Mouse (Mus musculus) myocyte (in vitro differentiated cells): ENCODE measurements around the gene Gamt. TPM values are rescaled to one million over a fixed set of nuclear protein-coding genes. Genes with fewer than 3 reads are reported as not detected.
A peak's percentile ranks its signal among the peaks of the same experiment; 100 is the strongest.

ENCODE experiments used
- H3K27me3 ChIP-seq: one replicate; pipeline ENCODE4 v1.6.1; 2011; ENCODE audit not compliant: control insufficient read depth, insufficient read depth, insufficient read length
- H3K36me3 ChIP-seq: one replicate; pipeline ENCODE4 v1.6.1; 2011; ENCODE audit not compliant: control insufficient read depth, insufficient read depth
- H3K4me2 ChIP-seq: one replicate; pipeline ENCODE4 v1.6.1; 2011; ENCODE audit warnings: low read depth, control low read depth
- H3K4me3 ChIP-seq: one replicate; pipeline ENCODE4 v1.5.1; 2011; ENCODE audit warnings: mild to moderate bottlenecking, control low read depth, moderate library complexity
- H3K79me2 ChIP-seq: one replicate; pipeline ENCODE4 v1.6.1; 2011; ENCODE audit not compliant: control insufficient read depth, insufficient read depth
- H3ac ChIP-seq: one replicate; pipeline ENCODE4 v1.6.1; 2011; ENCODE audit not compliant: control insufficient read depth, insufficient read length
- CEBPB ChIP-seq: IDR thresholded peaks from 2 replicates; pipeline ENCODE4 v1.6.1; 2011; ENCODE audit warnings: mild to moderate bottlenecking, moderate library complexity; ENCODE audit not compliant: poor library complexity, insufficient read depth, severe bottlenecking
- E2F4 ChIP-seq: IDR thresholded peaks from one replicate; pipeline ENCODE4 v1.6.1; 2011; ENCODE audit warnings: mild to moderate bottlenecking, control low read depth, moderate library complexity; ENCODE audit not compliant: insufficient read depth
- MAX ChIP-seq: IDR thresholded peaks from one replicate; pipeline ENCODE4 v1.6.1; 2011; ENCODE audit warnings: low read depth, mild to moderate bottlenecking, control low read depth
- MYOD1 ChIP-seq, 3 experiments: IDR thresholded peaks; one replicate each; pipeline ENCODE4 v1.6.1; 2011; ENCODE audit warnings: control low read depth in 2 of 3, low read depth in 2 of 3, mild to moderate bottlenecking in 2 of 3, moderate library complexity in 1 of 3; ENCODE audit not compliant: insufficient read length in 2 of 3, control insufficient read depth in 1 of 3
- MYOG ChIP-seq, 3 experiments: IDR thresholded peaks; one replicate each; pipeline ENCODE4 v1.6.1; 2011; ENCODE audit warnings: control low read depth in 2 of 3, low read depth in 2 of 3, mild to moderate bottlenecking in 2 of 3; ENCODE audit not compliant: insufficient read length in 2 of 3, control insufficient read depth in 1 of 3, insufficient read depth in 1 of 3
- POLR2A ChIP-seq: IDR thresholded peaks from one replicate; pipeline ENCODE4 v1.6.1; 2011; ENCODE audit warnings: low read depth, mild to moderate bottlenecking, control low read depth, moderate library complexity; ENCODE audit not compliant: insufficient read length
- POLR2AphosphoS2 ChIP-seq: IDR thresholded peaks from one replicate; pipeline ENCODE4 v1.6.1; 2011; ENCODE audit warnings: low read depth, control low read depth; ENCODE audit not compliant: insufficient read length
- REST ChIP-seq: IDR thresholded peaks from one replicate; pipeline ENCODE4 v1.6.1; 2011; ENCODE audit warnings: mild to moderate bottlenecking, control low read depth, moderate library complexity; ENCODE audit not compliant: insufficient read depth, insufficient read length
- SRF ChIP-seq: IDR thresholded peaks from one replicate; pipeline ENCODE4 v1.6.1; 2011; ENCODE audit warnings: low read depth; ENCODE audit not compliant: control insufficient read depth, insufficient read length
- TCF12 ChIP-seq: IDR thresholded peaks from one replicate; pipeline ENCODE4 v1.6.1; 2011; ENCODE audit warnings: mild to moderate bottlenecking, control low read depth; ENCODE audit not compliant: poor library complexity, insufficient read depth, severe bottlenecking
- TCF3 ChIP-seq: IDR thresholded peaks from one replicate; pipeline ENCODE4 v1.6.1; 2011; ENCODE audit warnings: low read depth, control low read depth; ENCODE audit not compliant: insufficient read length
- USF1 ChIP-seq: IDR thresholded peaks from one replicate; pipeline ENCODE4 v1.6.1; 2011; ENCODE audit warnings: low read depth, mild to moderate bottlenecking, control low read depth, moderate library complexity
- polyA plus RNA-seq: library from polyadenylated mRNA; unstranded; fragments of >200 nt; fragmentation: generic; extraction: Trizol; gene quantifications from one replicate; pipeline ENCODE4 v1.2.1, GENCODE M21; 2012; ENCODE audit warnings: missing spikeins

The Gamt gene
- polyA plus RNA-seq, 1 experiment = 162 TPM

DNA sequence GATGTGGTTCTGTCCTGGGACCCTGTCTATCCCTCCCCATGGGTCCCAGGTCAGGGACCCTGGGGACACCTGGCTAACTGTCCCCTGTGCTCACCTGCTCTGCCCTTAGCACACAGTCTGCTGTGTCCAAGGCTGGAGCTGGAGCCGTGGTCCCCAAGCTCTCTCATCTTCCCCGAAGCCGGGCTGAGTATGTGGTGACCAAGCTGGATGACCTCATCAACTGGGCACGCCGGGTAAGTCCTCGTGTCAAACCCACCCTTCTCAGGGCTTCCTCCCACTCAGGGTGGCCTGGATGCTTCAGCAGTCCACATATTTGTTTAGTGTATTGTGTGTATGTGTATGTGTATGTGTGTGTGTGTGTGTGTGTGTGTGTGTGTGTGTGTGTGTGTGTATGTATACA lies 7.3 kb downstream of the Gamt start:
- Histone ChIP-seq H3K79me2 (peaks cover 31% of the 10 kb centered on the region), H3K27me3 (no peaks in the 10 kb centered on the region), H3K4me3 (no peak overlapping the region), H3K36me3 (peaks cover 4% of the 10 kb centered on the region), H3K4me2 (no peak overlapping the region), H3ac (no peak overlapping the region)
- TF ChIP-seq POLR2AphosphoS2 (peak; percentile 29), POLR2A (peak; percentile 30), REST (no peak), SRF (no peak)

- Histone ChIP-seq H3K4me2 (no peak overlapping the region), H3K4me3 (no peak overlapping the region), H3K79me2 (peaks cover 31% of the 10 kb centered on the region), H3K36me3 (peaks cover 4% of the 10 kb centered on the region), H3K27me3 (no peaks in the 10 kb centered on the region), H3ac (no peak overlapping the region)
- TF ChIP-seq TCF3 (no peak), CEBPB (no peak), POLR2AphosphoS2 (no peak), MYOG (IDR thresholded peaks at IDR 0.05; ENCODE audit: control insufficient read depth in 1 of 3, insufficient read depth in 1 of 3, insufficient read length in 2 of 3, low read depth in 2 of 3) (no peak), MYOD1 (IDR thresholded peaks at IDR 0.05; ENCODE audit: control insufficient read depth in 1 of 3, insufficient read length in 2 of 3, low read depth in 2 of 3) (no peak), USF1 (no peak), REST (no peak), SRF (no peak), MAX (no peak)
Observed at GRCm38 (mm10) chr10:80252493-80253274, 8.1 kb downstream of the Gamt start.

DNA sequence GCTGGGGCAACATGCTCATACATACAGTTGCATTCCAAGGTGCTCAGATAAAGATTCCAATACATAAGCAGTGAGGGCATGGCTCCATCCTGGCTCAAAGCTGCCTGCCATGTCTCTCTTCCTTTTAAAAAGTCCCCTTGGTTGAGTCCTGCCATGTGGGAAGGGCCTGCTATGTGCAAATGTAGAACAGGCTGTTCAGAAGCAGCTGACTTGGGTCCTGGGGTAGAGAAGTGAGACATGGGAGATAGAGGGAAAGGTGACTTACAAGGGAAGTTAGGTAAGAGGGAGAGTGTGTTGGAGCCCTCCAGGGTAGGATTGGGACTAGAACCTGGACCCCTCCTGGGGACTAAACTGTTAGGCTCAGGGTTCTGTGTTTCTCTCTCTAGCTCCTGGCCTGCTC lies 8.8 kb downstream of the Gamt start:
- no peak for TF ChIP-seq MYOD1 (IDR thresholded peaks at IDR 0.05; ENCODE audit: control insufficient read depth in 1 of 3, insufficient read length in 2 of 3, low read depth in 2 of 3)
- TF ChIP-seq TCF12 = no peak
- no peak for TF ChIP-seq USF1
- no peak for TF ChIP-seq MYOG (IDR thresholded peaks at IDR 0.05; ENCODE audit: control insufficient read depth in 1 of 3, insufficient read depth in 1 of 3, insufficient read length in 2 of 3, low read depth in 2 of 3)
- no peak for TF ChIP-seq POLR2AphosphoS2
- no peak for TF ChIP-seq SRF
- TF ChIP-seq E2F4 = no peak
- TF ChIP-seq MAX = no peak
- no peak for TF ChIP-seq POLR2A
- TF ChIP-seq CEBPB = no peak
- TF ChIP-seq REST = no peak
- no peak for TF ChIP-seq TCF3
- Histone ChIP-seq H3K4me2 (no peak overlapping the region), H3K36me3 (peaks cover 4% of the 10 kb centered on the region), H3K4me3 (no peak overlapping the region), H3ac (no peak overlapping the region), H3K27me3 (no peaks in the 10 kb centered on the region), H3K79me2 (peaks cover 31% of the 10 kb centered on the region)

DNA sequence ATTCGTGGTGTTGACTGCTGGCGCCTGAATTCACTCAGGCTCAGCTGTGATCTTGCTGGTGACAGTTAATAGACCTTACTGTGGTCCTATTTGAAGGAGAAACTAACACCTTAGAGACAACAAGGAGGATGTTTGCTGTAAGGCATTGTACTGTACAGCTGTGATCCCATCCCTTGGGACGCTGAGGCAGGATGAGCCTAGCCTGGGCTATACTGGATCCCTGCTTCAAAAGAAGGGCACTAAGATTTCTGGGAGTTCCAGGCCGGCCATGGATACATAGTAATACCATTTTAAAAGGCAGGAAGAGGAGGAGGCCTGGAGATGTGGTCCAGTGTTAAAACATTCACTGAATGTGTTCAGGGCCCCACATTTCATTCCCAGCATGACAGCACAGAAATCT lies 10.2 kb downstream of the Gamt start:
- Histone ChIP-seq H3ac (no peak overlapping the region), H3K27me3 (no peaks in the 10 kb centered on the region), H3K36me3 (peaks cover 4% of the 10 kb centered on the region), H3K4me3 (peak overlapping the region; percentile 73), H3K79me2 (peaks cover 31% of the 10 kb centered on the region), H3K4me2 (peak overlapping the region; percentile 76)
- no peak for TF ChIP-seq POLR2A
- no peak for TF ChIP-seq CEBPB
- TF ChIP-seq MAX = no peak

- Histone ChIP-seq H3K4me3 (peak overlapping the region; percentile 73), H3ac (peak overlapping the region; percentile 25), H3K79me2 (peaks cover 31% of the 10 kb centered on the region), H3K27me3 (no peaks in the 10 kb centered on the region), H3K4me2 (peak overlapping the region; percentile 76), H3K36me3 (peaks cover 4% of the 10 kb centered on the region)
- no peak for TF ChIP-seq POLR2A
- no peak for TF ChIP-seq USF1
- TF ChIP-seq TCF12 = no peak
Observed at GRCm38 (mm10) chr10:80250059-80250458, 10.8 kb downstream of the Gamt start.
